Mouse (Mus musculus) cortical plate, adult 2 months (tissue): ENCODE results near the gene Bace2. TPM values are rescaled to one million over a fixed set of nuclear protein-coding genes. Genes with fewer than 3 reads are reported as not detected.
A peak's percentile ranks its signal among the peaks of the same experiment; 100 is the strongest.

Experiments
- H3K27ac ChIP-seq: fragments of 200-500 bp; 2 replicates; pipeline ENCODE4 v1.5.1; 2012; ENCODE audit warnings: low read length, control low read depth, inconsistent platforms; ENCODE audit not compliant: insufficient read depth
- H3K4me1 ChIP-seq: fragments of 200-500 bp; 2 replicates; pipeline ENCODE4 v1.6.1; 2011; ENCODE audit warnings: low read length; ENCODE audit not compliant: control insufficient read depth, insufficient read depth
- H3K4me3 ChIP-seq: fragments of 200-500 bp; 2 replicates; pipeline ENCODE4 v1.5.1; 2011; ENCODE audit warnings: mild to moderate bottlenecking, low read length, control low read depth; ENCODE audit not compliant: insufficient read depth
- CTCF ChIP-seq: fragments of 200-500 bp; IDR thresholded peaks from 2 replicates; pipeline ENCODE4 v1.5.1; 2011; ENCODE audit warnings: mild to moderate bottlenecking, control low read depth, low read length; ENCODE audit not compliant: insufficient read depth; ENCODE audit errors: extremely low read depth
- POLR2A ChIP-seq: fragments of 200-500 bp; IDR thresholded peaks from 2 replicates; pipeline ENCODE4 v1.6.1; 2011; ENCODE audit warnings: mild to moderate bottlenecking, low read length, control low read depth; ENCODE audit not compliant: insufficient read depth; ENCODE audit errors: extremely low read depth
- polyA plus RNA-seq: library from polyadenylated mRNA; depleted of rRNA; stranded (reverse); fragments of >200 nt; gene quantifications from 2 replicates; pipeline ENCODE4 v1.2.3, GENCODE M21; 2012; rRNA removed

Gene Bace2
- 2.9 and 3.5 TPM in 2 replicates for polyA plus RNA-seq

- no peak within 1 kb of the TSS for H3K27ac ChIP-seq
- TF ChIP-seq POLR2A (no peak), CTCF (no peak)
- no peaks in the 10 kb centered on the region for H3K4me1 ChIP-seq
- H3K4me3 ChIP-seq = peak within 1 kb of the TSS; percentile 48
Observed at GRCm38 (mm10) chr16:97356499-97357187, at the start of gene Bace2. TSS of gene Bace2 (plus strand) at chr16:97356742.

GRCm38 (mm10) chr16:97307594-97307993, 48.9 kb upstream of the Bace2 start:
- no peak overlapping the region for H3K4me3 ChIP-seq
- H3K4me1 ChIP-seq = no peaks in the 10 kb centered on the region
- TF ChIP-seq POLR2A = no peak
- no peak for TF ChIP-seq CTCF
- no peak overlapping the region for H3K27ac ChIP-seq

GRCm38 (mm10) chr16:97309796-97310569, 46.6 kb upstream of the Bace2 start:
- Histone ChIP-seq H3K4me1 (no peaks in the 10 kb centered on the region), H3K27ac (no peak overlapping the region), H3K4me3 (no peak overlapping the region)
- no peak for TF ChIP-seq POLR2A
- no peak for TF ChIP-seq CTCF

- Histone ChIP-seq H3K4me1 (no peaks in the 10 kb centered on the region), H3K27ac (no peak overlapping the region), H3K4me3 (no peak overlapping the region)
- TF ChIP-seq CTCF (no peak), POLR2A (no peak)
Observed at GRCm38 (mm10) chr16:97310570-97310846, 46.0 kb upstream of the Bace2 start.

- TF ChIP-seq CTCF = peak; percentile 92
- TF ChIP-seq POLR2A = no peak
- H3K27ac ChIP-seq = no peak overlapping the region
- H3K4me3 ChIP-seq = no peak overlapping the region
- no peaks in the 10 kb centered on the region for H3K4me1 ChIP-seq
Observed at GRCm38 (mm10) chr16:97312960-97313686, 43.4 kb upstream of the Bace2 start.

- TF ChIP-seq CTCF = no peak
- no peak for TF ChIP-seq POLR2A
- no peak overlapping the region for H3K27ac ChIP-seq
- H3K4me1 ChIP-seq = no peaks in the 10 kb centered on the region
- no peak overlapping the region for H3K4me3 ChIP-seq
Observed at GRCm38 (mm10) chr16:97321576-97321975, 35.0 kb upstream of the Bace2 start.

GRCm38 (mm10) chr16:97322604-97323003, 33.9 kb upstream of the Bace2 start:
- TF ChIP-seq POLR2A (no peak), CTCF (no peak)
- no peaks in the 10 kb centered on the region for H3K4me1 ChIP-seq
- H3K27ac ChIP-seq = no peak overlapping the region
- no peak overlapping the region for H3K4me3 ChIP-seq

GRCm38 (mm10) chr16:97325975-97326374, 30.6 kb upstream of the Bace2 start:
- no peaks in the 10 kb centered on the region for H3K4me1 ChIP-seq
- no peak overlapping the region for H3K4me3 ChIP-seq
- H3K27ac ChIP-seq = no peak overlapping the region
- TF ChIP-seq CTCF = peak; percentile 39
- no peak for TF ChIP-seq POLR2A

GRCm38 (mm10) chr16:97328602-97329001, 27.9 kb upstream of the Bace2 start:
- Histone ChIP-seq H3K4me1 (no peaks in the 10 kb centered on the region), H3K4me3 (no peak overlapping the region), H3K27ac (no peak overlapping the region)
- TF ChIP-seq CTCF (no peak), POLR2A (no peak)
